Mouse (Mus musculus) gastrocnemius, postnatal 36 days (tissue): Measurements from ENCODE around the gene Axl. TPM values are rescaled to one million over a fixed set of nuclear protein-coding genes. Genes with fewer than 3 reads are reported as not detected.
A peak's percentile ranks its signal among the peaks of the same experiment; 100 is the strongest.
"Not testable (repeated sequence)": the region's sequence is repeated elsewhere in the genome, so short reads cannot be mapped to it uniquely, and the experiment has no call there.

Source experiments
- DNase-seq, 2 experiments: peaks; one replicate each; pipeline ENCODE4 v3.0.0; 2022
- intact Hi-C: fragments of 180-260 bp; cut with DNase I; formaldehyde crosslinking; loops from one replicate; pipeline ENCODE4 v1.15.1; 2025
- total RNA-seq, 2 experiments: library from RNA; stranded (reverse); gene quantifications; 2 replicates each; pipeline ENCODE4 v1.2.3; 2021

Gene Axl
- total RNA-seq, 2 experiments from 2014 or later: 39.1 to 44.9 TPM

DNA sequence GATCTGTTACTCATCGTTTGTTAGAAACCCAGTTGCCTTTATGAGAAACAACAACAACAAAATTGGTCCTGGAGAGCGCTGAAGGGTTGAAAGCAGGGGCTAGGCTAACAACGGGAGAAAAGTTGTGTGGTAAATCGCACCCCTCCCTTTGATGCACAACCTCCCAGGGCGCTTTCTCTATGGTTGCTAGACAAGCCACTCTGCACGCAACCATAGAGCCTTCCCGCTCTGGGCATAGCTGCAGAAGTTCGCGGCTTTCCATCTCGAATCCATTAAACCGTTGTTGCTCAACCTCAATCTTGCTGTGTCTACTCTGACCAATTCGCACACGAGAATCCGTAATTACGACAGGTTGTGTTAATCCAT is 33.1 kb downstream of the Axl start:
- no peak for DNase-seq
- intact Hi-C loops: no loop called here

- DNase-seq: peak; percentile 97 to 99
- intact Hi-C loops: no loop called here
These were observed 33.6 kb downstream of the Axl start, which contains the start of gene Hnrnpul1 for GRCm38 (mm10) chr7:25754738-25755467. Gene Hnrnpul1, minus strand, starts transcription at chr7:25754757.

DNA sequence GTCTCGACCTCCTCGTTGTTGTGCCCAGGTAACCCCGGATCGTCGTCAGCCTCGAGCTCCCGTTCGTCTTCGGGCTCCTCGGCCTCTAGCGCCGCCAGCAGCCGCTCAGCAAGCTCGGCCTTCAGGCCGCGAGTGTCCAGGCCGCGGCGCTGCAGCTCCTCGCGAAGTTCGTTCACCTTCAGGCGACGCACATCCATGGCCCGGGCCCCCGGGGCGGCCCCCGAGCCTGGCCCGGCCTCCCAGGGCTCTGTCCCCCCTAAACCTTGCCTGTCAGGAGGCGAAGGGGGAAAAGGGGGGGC is 34.1 kb downstream of the Axl start:
- intact Hi-C loops: no loop called here
- no peak for DNase-seq

- intact Hi-C loops: no loop called here
- no peak for DNase-seq
These were observed 34.7 kb downstream of the Axl start for GRCm38 (mm10) chr7:25753643-25754438.

GRCm38 (mm10) chr7:25753076-25753475 is 35.4 kb downstream of the Axl start:
- DNase-seq: no peak
- intact Hi-C loops: no loop called here

DNA sequence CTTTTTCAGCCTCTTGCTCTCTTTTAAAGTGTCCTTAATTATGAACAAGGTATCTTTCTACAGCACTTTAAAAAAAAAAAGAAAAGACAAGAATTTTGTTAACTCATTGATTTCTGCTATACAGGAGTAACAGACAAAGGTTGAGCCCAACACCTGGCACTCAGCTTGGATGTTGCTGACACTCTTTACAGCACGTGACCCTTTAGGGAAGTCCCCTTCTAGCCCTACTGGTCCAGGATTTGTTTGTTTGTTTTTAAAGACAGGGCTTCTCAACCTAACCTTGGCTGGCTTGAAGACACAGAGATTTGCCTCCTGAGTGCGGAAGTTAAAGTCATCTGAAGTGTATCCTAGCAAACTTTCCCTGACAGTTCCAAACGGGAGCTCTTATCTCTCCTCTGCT is 41.7 kb downstream of the Axl start:
- no peak for DNase-seq
- intact Hi-C loops: no loop called here

GRCm38 (mm10) chr7:25738277-25738676 is 50.2 kb downstream of the Axl start:
- intact Hi-C loops: no loop called here
- no peak for DNase-seq

- no peak for DNase-seq
- intact Hi-C loops: no loop called here
These were observed 51.6 kb downstream of the Axl start for GRCm38 (mm10) chr7:25736920-25737319.

GRCm38 (mm10) chr7:25734991-25735390 is 53.5 kb downstream of the Axl start:
- intact Hi-C loops: no loop called here

DNA sequence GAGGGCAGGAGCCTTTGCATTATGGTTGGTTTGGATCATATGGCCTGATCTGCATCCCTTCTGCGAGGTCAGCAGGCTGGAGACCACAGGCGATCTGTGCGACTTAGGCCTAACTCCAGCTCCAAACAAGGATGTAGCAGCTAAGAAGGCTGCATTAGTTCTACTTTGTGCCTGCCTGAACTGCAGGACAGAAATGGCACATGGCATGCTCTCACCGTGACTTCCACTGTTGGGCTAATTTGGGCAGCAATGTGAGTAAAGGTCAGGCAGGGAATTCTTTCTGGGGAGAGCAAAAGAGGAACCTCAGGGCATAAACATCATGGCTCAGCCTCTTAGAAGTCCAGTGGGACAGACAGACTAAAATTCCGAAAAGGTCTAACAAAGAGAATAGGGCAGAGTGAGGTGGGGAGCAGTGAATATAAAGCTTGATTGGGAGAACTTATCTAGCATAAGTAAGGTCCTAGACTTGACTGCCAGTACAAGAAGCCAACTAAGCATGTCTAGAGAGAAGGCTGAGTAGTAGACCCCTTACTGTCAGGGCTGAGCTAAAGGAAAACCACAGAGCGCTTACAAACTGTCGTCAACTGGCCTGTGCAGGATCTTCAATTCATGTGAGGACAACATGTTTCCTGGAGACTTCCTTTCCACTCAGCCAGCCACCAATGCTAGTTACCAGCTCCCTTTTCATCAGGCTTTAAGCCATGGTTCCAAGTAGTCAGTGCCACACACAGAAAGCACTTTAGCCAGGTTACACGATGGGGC is 57.0 kb downstream of the Axl start:
- intact Hi-C loops: no loop called here
- no peak for DNase-seq

More at GRCm38 (mm10) chr7:25734991-25735390, 53.5 kb downstream of the Axl start:
- no peak for DNase-seq

DNA sequence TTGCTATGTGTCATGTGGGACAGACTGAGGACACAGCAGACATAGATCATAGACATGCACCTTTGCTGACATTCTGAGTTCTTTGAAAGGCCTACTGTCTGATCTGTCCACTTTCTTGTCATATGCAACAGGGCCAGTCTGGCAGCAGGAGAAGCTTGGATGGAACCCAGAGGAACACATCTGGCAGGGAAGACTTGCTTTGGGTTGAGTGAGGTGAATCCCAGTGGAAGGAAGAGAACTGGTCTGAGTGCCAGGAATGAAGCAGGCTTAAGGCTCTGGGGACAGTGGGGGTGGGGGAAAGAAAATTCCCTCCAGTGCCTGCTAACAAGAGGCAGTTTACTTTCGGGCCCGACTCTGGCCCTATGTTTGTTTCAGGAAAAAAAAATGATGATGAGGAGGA is 58.6 kb downstream of the Axl start:
- DNase-seq: peak; percentile 60 to 62
- intact Hi-C loops: no loop called here

DNA sequence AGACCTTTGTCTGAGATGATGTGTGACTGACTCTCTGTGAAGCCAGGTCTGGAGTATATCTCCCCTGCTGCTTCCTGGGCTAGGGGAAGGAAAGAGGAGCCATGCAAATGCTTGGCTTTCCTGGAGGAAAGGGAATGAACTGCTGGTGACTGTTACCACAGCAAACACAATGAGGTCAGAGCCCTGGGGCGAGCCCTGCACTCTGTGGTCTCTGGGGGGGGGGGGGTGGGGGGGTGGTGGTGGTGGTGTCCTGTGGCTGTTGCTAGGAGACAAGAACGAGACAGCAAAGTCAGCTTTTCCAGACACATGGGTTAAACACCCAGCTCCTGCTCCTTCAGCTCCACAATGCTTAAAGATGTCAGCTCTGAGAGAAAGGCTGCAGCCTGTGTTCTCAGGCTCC is 59.1 kb downstream of the Axl start:
- intact Hi-C loops: no loop called here
- no peak for DNase-seq

- intact Hi-C loops: no loop called here
- DNase-seq: no peak
These were observed 60.7 kb downstream of the Axl start for GRCm38 (mm10) chr7:25727800-25728199.

DNA sequence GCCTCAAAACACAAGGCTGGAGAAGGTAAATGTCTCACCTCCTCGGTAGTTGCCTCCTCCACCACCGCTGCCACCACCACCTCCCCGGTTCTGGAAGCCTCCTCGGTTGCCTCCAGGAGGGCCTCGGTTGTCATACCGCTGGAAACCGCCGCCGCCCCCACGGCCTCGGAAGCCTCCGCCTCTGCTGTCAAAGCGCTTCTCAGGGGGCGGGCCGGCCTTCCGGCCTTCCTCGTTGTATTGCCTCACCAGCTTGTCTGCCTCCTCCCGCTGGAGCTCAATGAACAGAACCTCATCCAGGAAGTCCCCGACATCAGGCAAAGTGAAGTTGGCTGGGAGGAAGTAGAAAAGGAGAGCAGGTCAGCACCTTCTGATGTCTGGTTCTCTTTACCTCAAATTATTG is 62.6 kb downstream of the Axl start:
- DNase-seq: no peak
- intact Hi-C loops: no loop called here

- DNase-seq, intact Hi-C loops: not testable (repeated sequence)
These were observed 66.7 kb downstream of the Axl start for GRCm38 (mm10) chr7:25721776-25722175.

- intact Hi-C loops: no loop called here
- DNase-seq: no peak
These were observed 67.7 kb downstream of the Axl start for GRCm38 (mm10) chr7:25720760-25721159.

- intact Hi-C loops: no loop called here
- DNase-seq: peak; percentile 66 to 82
These were observed 68.5 kb downstream of the Axl start for GRCm38 (mm10) chr7:25719761-25720610.

DNA sequence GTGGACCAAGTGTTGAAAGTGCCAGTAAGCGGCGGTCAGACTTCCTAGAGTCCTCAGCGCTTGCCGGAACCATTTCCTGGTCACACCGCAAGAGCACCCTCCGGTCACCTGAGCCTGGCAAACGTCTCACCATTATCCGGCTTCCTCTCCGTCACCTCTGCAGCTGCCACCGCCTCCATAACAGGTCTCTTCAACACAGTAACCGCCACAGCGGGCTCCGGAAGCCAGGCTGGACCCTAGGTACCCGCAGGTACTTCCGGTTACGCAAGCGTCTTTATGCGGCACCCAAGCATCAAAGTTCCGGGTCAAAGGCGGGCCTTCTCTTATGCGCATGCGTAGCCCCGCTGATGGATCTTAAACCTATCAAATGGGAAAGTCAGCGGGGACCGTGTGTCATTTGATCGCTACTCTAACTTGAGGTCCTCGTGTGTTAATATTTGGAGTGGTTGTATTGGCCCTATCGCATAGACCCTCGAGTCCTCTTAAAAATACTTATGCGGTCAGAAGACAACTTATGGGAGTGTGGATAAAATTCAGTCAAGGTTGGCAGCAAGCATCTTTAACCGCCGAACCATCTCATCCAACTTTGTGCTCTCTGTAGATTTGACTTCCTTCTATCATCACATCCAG is 69.6 kb downstream of the Axl start, which contains the start of gene Ccdc97:
Gene Ccdc97 (minus strand): TSS at position 301 of the 630 bp plus-strand sequence.
- intact Hi-C loops: no loop called here
- peak; percentile 90 to 91 for DNase-seq

GRCm38 (mm10) chr7:25717478-25717877 is 71.0 kb downstream of the Axl start:
- DNase-seq: no peak
- intact Hi-C loops: no loop called here

- no peak for DNase-seq
- intact Hi-C loops: no loop called here
These were observed 72.7 kb downstream of the Axl start for GRCm38 (mm10) chr7:25715731-25716271.
